Mouse (Mus musculus) thymus, postnatal 25 days (tissue): ENCODE measurements around the gene Disp1.
A peak's percentile ranks its signal among the peaks of the same experiment; 100 is the strongest.

Experiments
- DNase-seq: peaks from one replicate; pipeline ENCODE4 v3.0.0; 2022

Gene Disp1

DNA sequence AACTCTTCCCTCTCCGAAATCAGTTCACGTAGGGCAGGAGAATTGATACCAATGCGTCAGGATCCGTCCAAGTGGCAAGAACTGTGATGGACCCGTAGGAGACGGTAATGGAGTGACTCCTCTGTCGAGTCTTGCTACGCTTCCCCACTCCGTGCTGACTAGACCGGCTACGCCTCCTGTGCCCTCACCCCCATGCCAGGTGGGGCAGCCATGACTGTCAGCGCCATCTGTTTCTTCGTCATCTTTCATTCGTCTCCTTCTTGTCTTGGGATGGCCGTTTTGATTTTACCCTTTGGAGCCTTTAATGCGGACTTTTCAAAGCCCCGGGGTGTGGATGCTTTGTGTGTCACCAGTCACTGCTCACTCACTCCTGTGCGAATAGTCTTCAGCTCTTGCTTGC, 26.6 kb downstream of the Disp1 start:
- DNase-seq: no peak

DNA sequence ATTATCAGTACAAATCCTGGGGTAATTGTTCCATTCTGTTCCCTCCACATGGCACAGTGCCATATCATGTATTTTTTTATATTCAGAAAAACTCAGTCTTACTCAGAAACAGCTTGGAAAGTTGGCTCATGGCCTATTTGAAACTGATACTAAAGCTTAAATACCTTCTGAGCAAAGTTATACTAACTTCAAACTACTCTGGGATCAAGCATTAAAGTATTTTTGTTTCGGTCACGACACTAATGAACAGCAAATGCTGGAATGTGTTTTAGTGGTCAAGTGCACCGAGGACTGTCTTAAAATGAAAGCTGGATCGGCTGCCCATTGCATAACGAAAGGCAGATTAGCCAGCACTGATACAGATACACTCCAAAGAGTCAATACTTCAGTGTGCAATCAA, 27.2 kb downstream of the Disp1 start:
- DNase-seq: no peak

DNA sequence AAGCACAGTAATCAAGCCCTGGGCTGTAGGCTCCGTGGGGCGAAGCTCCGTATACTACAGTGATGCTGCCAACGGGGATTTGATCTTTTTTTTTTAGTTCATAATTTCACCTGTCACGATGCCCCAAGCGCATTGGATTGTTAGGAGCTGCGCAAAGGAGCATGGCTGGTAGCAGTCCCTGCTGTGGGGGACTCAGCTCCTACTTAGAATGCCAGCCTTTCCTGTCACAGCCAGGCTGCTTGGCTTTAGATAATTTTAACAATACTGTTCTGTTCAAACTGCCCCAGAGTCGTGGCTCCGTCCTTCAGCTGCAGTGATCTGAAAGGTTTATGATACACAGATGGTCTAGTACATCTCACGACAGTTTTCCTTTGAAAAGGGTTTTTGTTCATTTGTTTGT, 29.9 kb downstream of the Disp1 start:
- DNase-seq: no peak

DNA sequence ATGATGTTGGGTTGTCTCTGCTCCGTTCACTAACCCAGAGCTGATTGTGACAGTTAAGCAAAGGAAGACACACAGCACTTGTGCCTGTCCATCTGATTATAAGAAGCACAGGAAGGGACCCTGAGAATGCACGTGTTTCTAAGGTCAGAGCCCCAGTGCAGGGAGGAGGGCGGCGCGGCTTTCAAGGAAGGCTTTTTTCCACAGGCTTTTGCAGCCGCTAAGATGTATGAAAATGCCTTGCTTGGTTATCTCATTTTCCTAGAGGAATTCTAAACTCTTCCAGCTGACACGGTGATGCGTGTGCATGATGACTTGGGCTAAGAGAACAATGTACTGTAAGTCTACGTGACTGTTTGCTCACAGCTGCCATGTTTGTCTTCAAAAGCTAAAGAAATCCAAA, 30.9 kb downstream of the Disp1 start:
- no peak for DNase-seq

GRCm38 (mm10) chr1:183189014-183189662, 32.2 kb downstream of the Disp1 start:
- DNase-seq: no peak

GRCm38 (mm10) chr1:183188115-183189013, 33.0 kb downstream of the Disp1 start:
- no peak for DNase-seq

DNA sequence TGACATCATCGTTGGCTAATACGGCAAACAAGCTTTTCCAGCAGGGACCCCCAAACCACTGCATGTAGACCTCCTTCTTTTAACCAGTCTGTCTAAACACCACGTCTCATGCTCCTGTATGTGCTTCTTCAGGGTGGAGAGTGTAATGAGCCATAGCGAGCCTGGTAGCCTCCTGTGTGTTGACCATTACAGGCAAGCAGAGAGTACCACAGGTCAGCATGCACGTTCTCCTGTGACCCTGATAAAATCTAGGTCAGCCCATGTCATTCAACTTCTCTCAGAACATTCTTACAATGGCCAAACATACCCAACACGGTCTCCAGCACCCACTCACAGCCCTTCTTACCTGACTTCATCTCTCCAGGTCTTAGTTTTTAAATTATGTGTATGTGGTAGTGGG, 35.8 kb downstream of the Disp1 start:
- DNase-seq: no peak

- no peak for DNase-seq
These were observed 36.6 kb downstream of the Disp1 start for GRCm38 (mm10) chr1:183184681-183185080.

DNA sequence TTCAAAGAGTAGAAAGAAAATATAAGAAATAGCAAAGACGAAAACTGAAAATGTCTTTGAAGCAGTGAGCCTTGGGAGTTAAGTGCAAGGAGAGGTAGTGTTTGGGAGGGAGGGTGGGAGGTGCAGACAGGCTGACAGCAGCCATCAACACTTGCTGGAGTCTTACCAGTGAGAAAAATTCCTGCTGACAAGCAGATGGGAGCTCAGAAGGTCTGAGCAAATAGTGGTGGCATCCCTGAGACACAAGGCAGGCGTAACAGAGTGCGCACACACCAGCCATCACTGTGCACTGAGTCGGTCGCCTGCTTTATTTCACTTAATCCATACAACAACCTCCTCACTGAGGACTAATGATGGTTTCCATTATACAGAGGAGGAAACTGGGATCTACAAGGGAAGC, 37.8 kb downstream of the Disp1 start:
- no peak for DNase-seq

DNA sequence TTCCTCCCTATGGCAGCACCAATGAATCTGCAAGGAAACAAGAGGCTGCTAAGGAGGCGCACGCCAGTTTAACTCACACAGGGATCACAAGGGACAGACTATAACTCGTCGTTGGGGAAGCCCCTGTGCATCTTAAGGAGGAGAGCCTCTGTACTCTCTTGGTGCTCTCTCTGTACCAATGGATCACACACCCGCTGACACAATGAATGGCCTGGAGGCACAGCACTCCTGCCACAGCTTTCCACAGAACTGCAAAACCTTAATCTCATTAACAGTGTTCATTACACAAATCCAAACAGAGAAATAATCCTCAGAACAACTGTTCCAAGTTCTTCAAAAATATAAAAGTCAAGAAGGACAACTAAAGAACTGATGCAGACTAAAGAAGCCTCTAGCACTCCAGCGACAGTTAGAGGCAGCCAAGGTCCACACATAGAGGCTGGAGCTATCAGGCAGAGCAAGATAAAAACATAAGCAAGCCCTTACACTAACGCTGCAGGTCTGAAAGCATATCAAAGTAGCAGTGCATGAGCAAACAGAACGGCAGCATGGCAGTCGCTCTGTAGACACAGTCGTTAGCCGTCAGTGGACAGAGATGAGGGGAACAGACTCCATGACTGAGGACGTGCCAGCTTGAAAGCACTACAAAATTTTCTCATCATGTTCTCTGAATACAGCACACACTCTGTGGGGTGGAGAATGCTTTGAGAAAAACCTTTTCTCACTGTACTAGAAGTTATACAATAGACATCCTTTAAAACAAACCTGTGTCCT, 38.5 kb downstream of the Disp1 start:
- no peak for DNase-seq

- DNase-seq: peak; percentile 38
These were observed 40.3 kb downstream of the Disp1 start for GRCm38 (mm10) chr1:183181030-183181395.

DNA sequence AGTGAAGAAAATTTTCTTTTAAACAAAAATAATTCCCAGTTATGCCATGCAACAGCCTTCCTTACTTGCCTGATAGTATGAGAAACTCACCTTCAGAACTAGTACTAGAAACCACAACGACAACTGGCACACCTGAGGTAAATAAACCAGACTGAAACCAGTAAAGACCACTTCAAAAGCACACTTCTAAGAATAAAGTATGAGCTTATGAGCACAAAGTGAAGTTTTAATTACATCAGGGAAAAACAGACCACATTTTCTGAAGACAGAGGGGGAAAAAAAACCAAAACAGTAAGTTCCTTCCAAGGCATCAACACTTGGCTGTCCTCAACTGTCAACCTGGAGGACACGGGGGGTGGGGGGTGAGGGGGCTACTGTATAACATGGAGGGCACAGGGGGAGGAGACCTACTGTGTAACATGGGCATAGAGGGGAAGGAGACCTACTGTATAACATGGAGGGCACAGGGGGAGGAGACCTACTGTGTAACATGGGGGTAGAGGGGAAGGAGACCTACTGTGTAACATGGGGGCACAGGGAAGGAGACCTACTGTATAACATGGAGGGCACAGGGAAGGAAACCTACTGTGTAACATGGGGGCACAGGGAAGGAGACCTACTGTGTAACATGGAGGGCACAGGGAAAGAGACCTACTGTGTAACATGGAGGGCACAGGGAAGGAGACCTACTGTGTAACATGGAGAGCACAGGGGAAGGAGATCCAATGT, 40.9 kb downstream of the Disp1 start:
- DNase-seq: no peak

DNA sequence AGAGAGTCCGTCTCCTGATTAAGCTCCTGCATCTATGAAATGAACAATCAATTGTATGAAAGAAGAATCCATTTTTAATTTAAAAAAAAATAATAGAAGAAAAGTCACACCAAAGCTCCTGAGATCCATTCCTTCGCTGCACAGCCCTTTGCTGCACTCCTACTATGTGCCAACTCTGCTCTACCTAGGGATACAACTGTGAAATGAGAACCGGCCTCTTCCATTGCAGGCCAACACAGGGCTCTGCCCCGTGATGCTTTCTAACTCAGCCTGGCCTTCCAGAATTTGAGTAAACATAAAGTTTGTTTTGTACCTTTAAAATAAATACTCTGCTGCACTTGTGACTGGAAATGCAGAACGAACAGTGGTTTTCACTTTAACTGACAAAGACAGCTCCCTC, 42.0 kb downstream of the Disp1 start:
- DNase-seq: no peak

GRCm38 (mm10) chr1:183175236-183175635, 46.1 kb downstream of the Disp1 start:
- no peak for DNase-seq

- no peak for DNase-seq
These were observed 50.2 kb downstream of the Disp1 start for GRCm38 (mm10) chr1:183171095-183171494.

DNA sequence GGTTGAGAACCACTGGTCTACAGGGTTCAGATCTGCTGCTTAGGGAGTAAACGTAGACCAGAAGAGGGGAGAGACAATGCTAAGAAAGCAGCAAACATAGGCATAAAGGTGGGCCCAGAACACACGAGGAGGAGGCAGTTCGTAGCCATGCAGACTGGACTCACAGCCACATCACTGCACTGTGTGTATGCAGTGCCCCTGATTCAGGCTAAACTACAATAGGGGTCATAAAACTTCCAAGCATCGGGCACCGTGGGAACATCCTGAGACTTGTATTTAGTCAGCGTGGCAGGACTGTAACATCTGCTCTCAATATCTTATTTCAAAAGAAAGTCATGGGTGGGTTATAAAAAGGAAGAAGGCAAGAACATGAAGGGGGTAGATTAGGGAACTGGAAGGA, 52.9 kb downstream of the Disp1 start:
- no peak for DNase-seq

GRCm38 (mm10) chr1:183167776-183168175, 53.5 kb downstream of the Disp1 start:
- DNase-seq: peak; percentile 56

DNA sequence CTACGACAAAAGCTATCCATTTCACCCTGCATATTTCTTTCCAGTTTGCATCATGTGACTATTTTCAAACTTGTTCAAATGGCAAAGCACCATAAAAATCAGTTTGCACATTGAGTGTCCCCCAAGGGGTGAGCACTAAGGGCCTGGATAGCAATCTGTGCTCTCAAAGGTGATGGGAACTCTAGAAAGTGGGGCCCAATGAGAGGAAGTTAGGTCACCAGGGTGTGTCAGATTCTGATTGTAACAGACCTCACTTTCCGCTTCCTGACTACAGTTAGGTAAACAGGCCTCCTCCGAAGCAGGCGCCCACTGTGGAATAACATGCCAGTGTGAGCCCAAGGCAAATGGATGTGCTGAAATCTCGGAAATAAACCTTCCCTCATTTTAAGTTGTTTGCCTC, 54.6 kb downstream of the Disp1 start:
- DNase-seq: no peak

DNA sequence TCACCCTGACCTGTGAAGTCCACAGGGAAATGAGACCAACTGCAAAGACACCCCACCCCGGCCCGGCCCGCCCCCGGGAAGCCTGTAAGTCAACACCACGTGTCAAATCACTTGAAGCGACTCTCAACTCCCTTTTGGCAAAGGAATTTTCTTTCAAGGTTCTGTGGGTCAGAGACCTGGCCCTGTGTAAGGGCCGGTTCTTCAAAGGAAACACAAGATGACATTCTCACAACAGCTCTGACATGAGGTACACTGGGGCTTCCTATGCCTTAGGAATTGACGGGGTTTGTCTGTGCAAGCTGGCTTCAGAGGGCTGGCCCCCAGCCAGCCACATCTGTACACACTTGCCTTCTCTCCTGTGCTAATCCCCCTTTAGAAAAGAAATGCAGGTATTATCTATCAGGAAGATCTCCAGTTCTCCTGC, 56.7 kb downstream of the Disp1 start:
- DNase-seq: no peak

GRCm38 (mm10) chr1:183164190-183164580, 57.1 kb downstream of the Disp1 start:
- DNase-seq: no peak

- DNase-seq: no peak
These were observed 57.7 kb downstream of the Disp1 start for GRCm38 (mm10) chr1:183163512-183164189.

DNA sequence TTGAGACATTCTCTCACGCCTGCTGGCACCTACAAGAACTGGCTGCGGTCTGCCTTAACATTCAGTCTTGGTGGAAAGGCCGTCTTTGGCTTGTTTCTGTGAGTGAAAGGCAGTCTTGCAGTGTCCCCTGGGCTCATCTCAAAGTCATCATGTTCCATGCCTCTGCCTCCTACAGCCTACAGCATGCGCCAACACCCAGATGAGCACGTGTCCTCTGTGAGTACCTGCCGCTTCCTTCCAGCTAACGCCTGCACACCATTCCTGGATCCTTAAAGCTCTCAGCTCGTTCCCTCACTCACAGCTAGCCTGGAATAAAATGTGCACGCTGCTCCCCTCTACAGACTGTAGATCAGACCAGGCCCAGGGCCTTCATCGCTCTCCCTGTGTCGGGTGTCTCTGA, 60.3 kb downstream of the Disp1 start:
- DNase-seq: no peak
